Mouse (Mus musculus): ENCODE measurements around the gene Etv1. TPM values are rescaled to one million over a fixed set of nuclear protein-coding genes. Genes with fewer than 3 reads are reported as not detected.

Etv1 gene
- polyA plus RNA-seq, 1 experiment from 2014 or later, result 42.1 TPM

GRCm38 (mm10) chr12:38863395-38863794 is 84.2 kb downstream of the Etv1 start:
- Histone ChIP-seq H3K9ac (ENCODE audit: low read length) (no peak overlapping the region), H3K36me3 (ENCODE audit: control insufficient read depth, insufficient read depth, low read length) (no peaks in the 10 kb centered on the region), H3K4me2 (ENCODE audit: low read depth, low read length) (no peak overlapping the region), H3K4me1 (ENCODE audit: control insufficient read depth, insufficient read depth, low read length) (no peaks in the 10 kb centered on the region), H3K27me3 (ENCODE audit: control insufficient read depth, insufficient read depth, low read length) (no peaks in the 10 kb centered on the region), H3K4me3 (replicated peaks; ENCODE audit: low read length) (no peak overlapping the region), H3K9me3 (replicated peaks; ENCODE audit: control insufficient read depth, low read length) (no peaks in the 10 kb centered on the region), H3K27ac (ENCODE audit: low read length) (no peak overlapping the region)
- no peak for ATAC-seq (ENCODE audit: insufficient read depth, low FRiP score)
- WGBS, result 37% methylated on average over 4 of the region's 4 CpGs

DNA sequence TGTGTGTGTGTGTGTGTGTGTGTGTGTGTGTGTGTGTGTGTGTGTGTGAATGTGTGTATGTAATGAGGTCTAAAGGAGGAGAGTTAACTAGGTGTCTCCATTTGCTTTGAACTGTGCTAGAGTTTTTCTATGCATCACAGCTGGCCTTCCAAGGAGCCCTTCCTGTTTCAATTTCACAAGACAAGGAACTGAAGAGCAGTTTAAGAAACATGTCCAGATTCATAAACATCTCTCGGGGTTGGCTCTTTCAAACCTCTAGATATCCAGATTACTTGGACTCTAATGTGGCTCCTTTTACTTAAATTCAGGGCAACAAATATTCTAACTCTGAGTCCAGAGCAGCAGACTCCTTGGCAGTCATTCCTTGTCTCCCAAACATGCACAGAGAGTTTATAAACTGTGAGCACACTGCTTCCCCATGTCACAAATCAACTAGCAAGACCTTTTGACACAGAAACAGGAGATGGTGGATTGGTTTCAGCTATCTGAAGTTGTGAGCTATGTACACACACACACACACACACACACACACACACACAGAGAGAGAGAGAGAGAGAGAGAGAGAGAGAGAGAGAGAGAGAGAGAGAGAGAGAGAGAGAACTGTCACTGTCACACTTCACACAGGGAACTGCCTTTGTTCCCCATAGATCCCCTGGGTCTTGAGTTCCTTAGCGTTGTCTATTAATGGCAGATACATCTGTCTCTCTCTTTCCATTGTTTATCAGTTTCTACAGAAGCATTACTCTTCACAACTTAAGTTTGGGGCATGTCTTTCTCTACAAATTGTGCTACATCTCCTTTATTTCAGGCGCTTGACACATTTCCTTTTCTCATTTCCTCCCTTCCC is 85.0 kb downstream of the Etv1 start:
- Histone ChIP-seq H3K4me3 (replicated peaks; ENCODE audit: low read length) (no peak overlapping the region), H3K9me3 (replicated peaks; ENCODE audit: control insufficient read depth, low read length) (no peaks in the 10 kb centered on the region), H3K4me1 (ENCODE audit: control insufficient read depth, insufficient read depth, low read length) (no peaks in the 10 kb centered on the region), H3K4me2 (ENCODE audit: low read depth, low read length) (no peak overlapping the region), H3K27ac (ENCODE audit: low read length) (peak overlapping the region; percentile 60; the same call in 1 of the 2 replicates), H3K9ac (ENCODE audit: low read length) (no peak overlapping the region), H3K36me3 (ENCODE audit: control insufficient read depth, insufficient read depth, low read length) (no peaks in the 10 kb centered on the region), H3K27me3 (ENCODE audit: control insufficient read depth, insufficient read depth, low read length) (no peaks in the 10 kb centered on the region)
- peak; percentile 33; the same call in 1 of the 2 replicates for ATAC-seq (ENCODE audit: insufficient read depth, low FRiP score)
- WGBS, result 43% methylated on average over 3 of the region's 3 CpGs

DNA sequence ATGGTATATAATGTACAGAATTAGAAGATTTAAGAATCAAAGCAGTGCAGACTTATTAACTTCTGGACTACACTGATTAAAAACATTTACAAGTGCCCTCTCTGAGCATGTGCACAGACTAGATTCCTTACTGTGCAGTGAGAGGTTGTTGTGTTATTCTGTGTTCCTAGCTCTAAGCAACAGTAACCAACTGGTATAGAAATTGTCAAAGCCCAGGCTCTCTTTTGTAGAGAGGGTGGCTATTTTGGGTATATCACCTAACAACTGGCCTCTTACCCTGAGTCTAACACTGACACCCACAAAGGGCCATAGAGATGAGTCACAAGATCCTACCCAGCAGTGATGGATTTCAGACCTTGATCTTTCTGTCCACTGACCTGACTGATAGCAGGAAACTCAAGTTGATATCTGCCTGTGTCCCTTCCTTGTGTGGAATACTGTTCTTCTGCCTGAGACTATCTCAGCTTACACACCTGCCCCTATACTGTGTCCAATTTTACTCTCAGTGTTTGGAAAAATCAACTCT is 95.4 kb downstream of the Etv1 start:
- no peaks in the 10 kb centered on the region for H3K27me3 ChIP-seq (ENCODE audit: control insufficient read depth, insufficient read depth, low read length)
- no peak overlapping the region for H3K27ac ChIP-seq (ENCODE audit: low read length)
- H3K9ac ChIP-seq (ENCODE audit: low read length), result no peak overlapping the region
- no peaks in the 10 kb centered on the region for H3K36me3 ChIP-seq (ENCODE audit: control insufficient read depth, insufficient read depth, low read length)
- no peaks in the 10 kb centered on the region for H3K9me3 ChIP-seq (replicated peaks; ENCODE audit: control insufficient read depth, low read length)
- no peaks in the 10 kb centered on the region for H3K4me1 ChIP-seq (ENCODE audit: control insufficient read depth, insufficient read depth, low read length)
- ATAC-seq (ENCODE audit: insufficient read depth, low FRiP score), result no peak
- no peak overlapping the region for H3K4me3 ChIP-seq (replicated peaks; ENCODE audit: low read length)
- no peak overlapping the region for H3K4me2 ChIP-seq (ENCODE audit: low read depth, low read length)

DNA sequence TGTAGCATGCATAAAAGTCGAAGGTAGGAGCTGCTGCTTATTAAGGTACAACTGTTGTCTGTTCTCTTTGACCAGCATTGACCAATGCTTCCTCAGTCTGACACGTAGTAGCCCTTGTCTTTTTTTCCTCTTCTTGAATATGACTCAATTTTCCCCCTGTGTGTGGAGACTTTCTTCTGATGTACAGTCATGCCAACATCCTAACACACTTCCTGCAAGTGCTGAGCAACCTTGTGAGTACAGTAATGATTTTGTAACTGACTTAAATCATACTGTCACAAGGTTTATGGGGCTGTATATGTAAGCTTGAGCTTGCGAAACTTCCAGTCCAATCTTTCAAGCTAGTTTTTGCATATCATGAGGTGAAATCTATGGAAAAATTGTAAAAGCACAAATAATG is 125.3 kb downstream of the Etv1 start:
- H3K9ac ChIP-seq (ENCODE audit: low read length), result no peak overlapping the region
- no peak for ATAC-seq (ENCODE audit: insufficient read depth, low FRiP score)
- 72% methylated on average over 3 of the region's 3 CpGs for WGBS

DNA sequence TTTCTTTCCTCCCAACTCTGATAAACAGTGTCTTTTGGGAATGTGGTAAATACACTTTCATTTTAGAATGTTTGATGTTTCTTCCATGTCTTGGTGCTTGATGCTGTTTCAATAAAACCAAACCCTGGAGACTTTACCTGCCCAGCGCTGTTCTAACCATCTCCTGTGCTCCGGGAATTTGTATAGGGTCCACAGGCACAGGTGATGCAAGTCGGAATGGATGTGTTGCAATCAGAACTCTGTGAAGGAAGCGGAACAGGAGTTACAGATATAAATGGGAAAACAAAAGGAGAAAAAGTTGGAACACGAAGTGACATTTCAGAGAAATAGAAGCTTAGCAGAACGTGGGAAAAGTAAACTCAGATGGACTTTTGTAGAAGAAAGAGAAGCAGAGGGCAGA is 127.1 kb downstream of the Etv1 start:
- Histone ChIP-seq H3K4me3 (replicated peaks; ENCODE audit: low read length) (no peak overlapping the region), H3K4me2 (ENCODE audit: low read depth, low read length) (peak overlapping the region; percentile 0; the same call in 1 of the 2 replicates), H3K4me1 (ENCODE audit: control insufficient read depth, insufficient read depth, low read length) (peaks cover 3% of the 10 kb centered on the region; the same call in 1 of the 2 replicates), H3K36me3 (ENCODE audit: control insufficient read depth, insufficient read depth, low read length) (no peaks in the 10 kb centered on the region), H3K9me3 (replicated peaks; ENCODE audit: control insufficient read depth, low read length) (no peaks in the 10 kb centered on the region), H3K27me3 (ENCODE audit: control insufficient read depth, insufficient read depth, low read length) (no peaks in the 10 kb centered on the region), H3K27ac (ENCODE audit: low read length) (no peak overlapping the region), H3K9ac (ENCODE audit: low read length) (no peak overlapping the region)
- 47% methylated on average over 6 of the region's 6 CpGs for WGBS
- ATAC-seq (ENCODE audit: insufficient read depth, low FRiP score), result no peak

More for the DNA sequence above, 125.3 kb downstream of the Etv1 start:
- Histone ChIP-seq H3K4me3 (replicated peaks; ENCODE audit: low read length) (no peak overlapping the region), H3K27ac (ENCODE audit: low read length) (no peak overlapping the region), H3K4me1 (ENCODE audit: control insufficient read depth, insufficient read depth, low read length) (peaks cover 3% of the 10 kb centered on the region; the same call in 1 of the 2 replicates), H3K4me2 (ENCODE audit: low read depth, low read length) (no peak overlapping the region), H3K9me3 (replicated peaks; ENCODE audit: control insufficient read depth, low read length) (no peaks in the 10 kb centered on the region), H3K36me3 (ENCODE audit: control insufficient read depth, insufficient read depth, low read length) (no peaks in the 10 kb centered on the region), H3K27me3 (ENCODE audit: control insufficient read depth, insufficient read depth, low read length) (no peaks in the 10 kb centered on the region)

DNA sequence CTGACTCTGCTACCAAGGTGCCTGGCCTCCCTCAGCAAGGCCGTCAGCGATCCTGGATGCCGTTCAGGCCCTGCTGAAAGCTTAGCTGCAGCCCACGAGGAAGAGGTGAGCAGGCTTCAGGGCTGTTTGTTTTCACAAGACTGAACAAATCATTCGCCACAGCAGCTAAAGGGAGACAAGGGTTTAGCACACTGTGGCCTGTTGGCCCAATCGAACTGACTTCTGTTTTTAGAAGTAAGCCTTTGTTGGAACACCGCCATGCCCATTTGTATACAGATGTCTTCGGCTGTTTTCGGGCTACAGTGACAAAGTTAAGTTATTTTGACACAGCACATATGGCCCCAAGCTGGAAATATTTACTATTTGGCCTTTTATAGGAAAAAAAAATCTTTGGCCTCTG is 127.6 kb downstream of the Etv1 start:
- no peak overlapping the region for H3K4me3 ChIP-seq (replicated peaks; ENCODE audit: low read length)
- 22% methylated on average over 9 of the region's 9 CpGs for WGBS
- peaks cover 3% of the 10 kb centered on the region; the same call in 1 of the 2 replicates for H3K4me1 ChIP-seq (ENCODE audit: control insufficient read depth, insufficient read depth, low read length)
- H3K27me3 ChIP-seq (ENCODE audit: control insufficient read depth, insufficient read depth, low read length), result no peaks in the 10 kb centered on the region
- H3K36me3 ChIP-seq (ENCODE audit: control insufficient read depth, insufficient read depth, low read length), result no peaks in the 10 kb centered on the region
- H3K4me2 ChIP-seq (ENCODE audit: low read depth, low read length), result no peak overlapping the region; the same call in 1 of the 2 replicates
- H3K9me3 ChIP-seq (replicated peaks; ENCODE audit: control insufficient read depth, low read length), result no peaks in the 10 kb centered on the region
- no peak overlapping the region for H3K9ac ChIP-seq (ENCODE audit: low read length)
- no peak overlapping the region for H3K27ac ChIP-seq (ENCODE audit: low read length)
- ATAC-seq (ENCODE audit: insufficient read depth, low FRiP score), result peak; percentile 60; the same call in 1 of the 2 replicates

GRCm38 (mm10) chr12:38908947-38909346 is 129.8 kb downstream of the Etv1 start:
- H3K36me3 ChIP-seq (ENCODE audit: control insufficient read depth, insufficient read depth, low read length), result no peaks in the 10 kb centered on the region
- no peak overlapping the region for H3K4me3 ChIP-seq (replicated peaks; ENCODE audit: low read length)
- no peaks in the 10 kb centered on the region for H3K27me3 ChIP-seq (ENCODE audit: control insufficient read depth, insufficient read depth, low read length)
- 90% methylated on average over 3 of the region's 3 CpGs for WGBS
- peaks cover 3% of the 10 kb centered on the region; the same call in 1 of the 2 replicates for H3K4me1 ChIP-seq (ENCODE audit: control insufficient read depth, insufficient read depth, low read length)
- no peak overlapping the region for H3K27ac ChIP-seq (ENCODE audit: low read length)
- H3K9me3 ChIP-seq (replicated peaks; ENCODE audit: control insufficient read depth, low read length), result no peaks in the 10 kb centered on the region
- H3K4me2 ChIP-seq (ENCODE audit: low read depth, low read length), result no peak overlapping the region
- no peak overlapping the region for H3K9ac ChIP-seq (ENCODE audit: low read length)
- ATAC-seq (ENCODE audit: insufficient read depth, low FRiP score), result no peak

All from stomach, embryonic 16.5 days (tissue).